Mouse (Mus musculus) T-cell, adult 2 months (primary cell): ENCODE data around the gene Zfr.
"Not testable (repeated sequence)": the region's sequence is repeated elsewhere in the genome, so short reads cannot be mapped to it uniquely, and the experiment has no call there.

ENCODE experiments used
- DNase-seq: peaks from one replicate; pipeline ENCODE4 v3.0.0; 2022; ENCODE audit warnings: low spot score

The Zfr gene

DNA sequence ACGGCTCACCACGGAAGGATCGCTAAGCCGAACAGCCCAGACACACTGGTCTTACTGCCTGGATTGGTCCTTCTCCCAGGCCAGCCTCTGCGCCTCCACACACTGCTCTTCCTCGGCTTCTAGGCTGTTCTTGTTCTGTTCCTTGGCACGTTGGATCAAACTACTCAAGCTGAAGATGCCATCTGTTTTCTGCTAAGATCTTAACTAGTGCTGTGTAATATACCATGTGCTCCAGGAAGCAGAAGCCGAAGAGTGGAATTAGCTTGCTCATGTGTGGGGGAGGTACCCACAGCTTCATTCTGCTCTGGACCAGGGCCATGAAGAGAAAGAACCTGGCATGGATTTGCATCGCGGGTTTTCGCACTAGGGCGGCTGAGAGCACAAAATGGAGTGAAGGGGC is 11.2 kb upstream of the Zfr start:
- DNase-seq: no peak

DNA sequence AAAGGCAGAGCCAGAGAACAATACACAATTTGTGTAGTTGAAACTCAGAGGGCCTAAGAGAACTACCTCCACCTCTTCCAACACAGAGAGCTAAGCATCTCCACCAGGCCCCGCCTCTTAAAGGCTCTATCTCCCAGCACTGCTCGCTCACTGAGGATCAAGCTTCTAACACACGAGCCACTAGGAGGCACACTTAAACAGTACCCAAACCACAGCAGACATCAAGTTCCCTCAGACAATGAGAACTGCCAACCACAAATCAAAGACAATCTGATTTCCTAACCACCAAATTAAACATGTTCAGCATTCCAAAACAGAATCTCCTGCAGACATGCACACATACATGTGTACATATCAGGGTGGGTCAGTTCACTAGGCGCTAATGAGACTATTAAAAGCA is 9.4 kb upstream of the Zfr start:
- peak; percentile 28 for DNase-seq

DNA sequence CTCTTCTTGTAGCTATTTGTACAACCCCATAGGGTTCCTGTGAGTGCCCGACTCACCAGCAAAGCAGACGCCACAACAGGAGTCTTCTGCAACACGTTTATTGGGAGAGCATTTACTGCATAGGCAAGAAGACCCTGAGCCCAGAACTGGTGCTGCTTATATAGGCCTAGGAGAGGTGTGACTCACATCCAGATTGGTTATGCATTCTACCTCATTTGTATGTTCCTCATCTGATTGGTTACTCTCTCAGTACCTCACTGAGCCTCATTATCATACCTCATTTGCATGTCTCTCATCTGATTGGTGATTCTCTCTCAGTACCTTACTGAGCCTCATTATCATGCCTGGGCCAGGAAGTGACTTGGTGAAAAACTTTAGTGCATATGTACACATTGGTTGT is 8.7 kb upstream of the Zfr start:
- DNase-seq: not testable (repeated sequence)

- DNase-seq: no peak
These were observed 6.4 kb upstream of the Zfr start for GRCm38 (mm10) chr15:12111232-12111631.

GRCm38 (mm10) chr15:12113411-12113810 is 4.2 kb upstream of the Zfr start:
- DNase-seq: peak; percentile 29

DNA sequence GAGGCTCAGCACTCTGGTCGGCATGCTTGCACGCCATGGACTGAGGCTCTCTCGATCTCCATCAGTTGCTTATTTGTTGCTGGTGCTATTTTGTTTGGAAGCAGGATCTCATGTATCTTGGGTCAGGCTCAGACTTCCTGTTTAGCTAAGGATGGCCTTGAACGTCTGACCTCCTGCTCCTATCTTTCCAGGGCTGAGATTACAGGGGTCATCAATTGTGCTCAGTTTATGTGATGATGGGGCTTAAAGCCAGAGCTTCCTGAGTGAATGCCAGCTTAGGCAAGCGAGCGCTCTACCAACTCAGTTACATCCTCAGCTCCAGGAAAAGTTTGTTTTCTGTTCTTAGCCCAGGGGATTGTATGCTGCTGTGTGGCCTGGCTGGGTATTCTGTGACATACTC is 3.1 kb upstream of the Zfr start:
- DNase-seq: no peak

DNA sequence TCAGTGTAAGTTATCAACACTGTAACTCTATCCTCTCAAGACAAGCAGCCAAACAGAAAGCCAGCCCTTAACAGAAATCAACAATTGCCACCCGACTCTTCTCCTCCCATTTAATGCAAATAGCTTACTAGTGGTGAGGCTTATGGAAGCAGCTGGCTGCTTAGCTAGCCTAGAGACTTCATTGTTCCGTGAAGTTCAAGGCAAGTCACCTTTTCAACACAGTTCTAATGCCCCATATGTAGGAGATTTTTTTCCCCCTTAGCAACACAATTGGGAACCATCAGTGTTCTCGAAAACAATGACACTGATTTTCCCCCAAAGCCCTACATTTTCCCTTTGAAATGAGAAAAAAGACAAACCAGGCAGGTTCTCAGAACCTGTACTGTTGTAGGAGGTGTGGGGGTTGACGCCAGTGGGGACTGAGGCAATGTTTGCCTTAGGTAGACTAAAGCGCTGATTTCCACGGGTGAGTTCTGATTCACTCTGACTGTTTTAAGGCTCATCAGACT is 1.9 kb upstream of the Zfr start:
- no peak for DNase-seq

DNA sequence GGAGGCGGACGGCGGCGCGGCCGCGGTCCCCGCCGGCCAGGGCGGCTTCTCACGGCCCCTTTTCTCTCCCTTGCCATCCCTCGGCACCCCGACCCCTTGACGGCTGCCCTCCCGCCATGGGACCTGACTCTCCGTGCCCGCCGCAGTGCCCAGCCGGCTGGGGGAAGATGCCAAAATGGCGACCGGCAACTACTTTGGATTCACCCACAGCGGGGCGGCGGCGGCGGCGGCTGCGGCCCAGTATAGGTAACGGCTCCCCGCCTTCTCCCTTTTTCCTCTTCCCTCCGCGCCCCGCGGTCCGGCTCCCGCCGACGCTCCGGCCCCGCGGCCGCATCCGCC is 431 bp downstream of the Zfr start:
- no peak for DNase-seq

- DNase-seq: peak; percentile 30
These were observed 949 bp downstream of the Zfr start for GRCm38 (mm10) chr15:12118432-12119128.

DNA sequence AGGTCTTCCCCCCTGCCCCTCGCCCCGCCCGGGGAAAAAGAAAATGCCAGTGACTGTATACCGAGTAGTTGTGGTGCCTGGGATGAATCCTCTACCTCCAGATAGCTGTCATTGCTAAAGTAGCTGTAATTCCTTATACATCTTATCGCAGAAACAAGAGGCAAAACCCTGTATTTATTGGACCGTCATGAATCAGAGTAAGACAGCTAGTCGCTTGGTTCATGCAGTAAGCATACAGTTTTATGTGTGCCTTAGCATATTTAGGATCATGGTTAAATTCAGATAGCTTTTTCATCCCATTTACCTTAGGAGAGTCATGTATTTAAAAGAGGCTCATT is 1.5 kb downstream of the Zfr start:
- DNase-seq: no peak

DNA sequence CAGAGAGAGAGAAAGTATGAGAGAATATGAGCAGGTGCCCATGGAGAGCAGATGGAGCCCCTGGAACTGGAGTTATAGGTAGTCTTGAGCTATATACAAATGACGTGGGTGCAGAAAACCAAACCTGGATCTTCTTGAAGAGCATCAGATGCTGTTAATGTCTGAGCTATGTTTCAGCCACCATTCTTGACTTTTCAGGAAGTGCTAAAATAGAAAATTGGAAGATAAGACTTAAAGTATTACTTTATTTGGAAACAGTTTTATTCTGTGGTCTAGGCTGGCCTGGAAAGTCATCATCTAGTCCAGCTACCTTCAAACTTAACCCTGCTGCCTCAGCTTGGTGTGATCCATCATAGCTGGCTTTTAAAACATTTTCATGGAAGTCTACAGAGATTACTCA is 7.3 kb downstream of the Zfr start:
- no peak for DNase-seq

DNA sequence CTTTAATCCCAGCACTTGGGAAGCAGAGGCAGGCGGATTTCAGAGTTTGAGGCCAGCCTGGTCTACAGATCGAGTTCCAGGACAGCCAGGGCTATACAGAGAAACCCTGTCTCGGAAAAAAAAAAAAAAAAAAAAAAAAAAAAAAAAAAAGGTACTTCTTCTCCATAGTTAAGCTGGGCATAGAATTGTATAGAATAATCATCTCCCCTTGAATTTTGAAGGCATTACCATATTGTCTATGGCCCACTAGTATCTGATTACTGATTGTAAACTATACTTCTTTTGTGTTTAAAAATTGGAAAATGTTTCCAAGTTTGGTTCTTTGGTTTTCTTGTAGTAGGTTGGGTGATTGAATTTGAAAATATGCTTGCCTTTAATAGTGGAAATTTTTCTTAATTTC is 13.2 kb downstream of the Zfr start:
- not testable (repeated sequence) for DNase-seq

GRCm38 (mm10) chr15:12134546-12134945 is 16.9 kb downstream of the Zfr start:
- DNase-seq: no peak

DNA sequence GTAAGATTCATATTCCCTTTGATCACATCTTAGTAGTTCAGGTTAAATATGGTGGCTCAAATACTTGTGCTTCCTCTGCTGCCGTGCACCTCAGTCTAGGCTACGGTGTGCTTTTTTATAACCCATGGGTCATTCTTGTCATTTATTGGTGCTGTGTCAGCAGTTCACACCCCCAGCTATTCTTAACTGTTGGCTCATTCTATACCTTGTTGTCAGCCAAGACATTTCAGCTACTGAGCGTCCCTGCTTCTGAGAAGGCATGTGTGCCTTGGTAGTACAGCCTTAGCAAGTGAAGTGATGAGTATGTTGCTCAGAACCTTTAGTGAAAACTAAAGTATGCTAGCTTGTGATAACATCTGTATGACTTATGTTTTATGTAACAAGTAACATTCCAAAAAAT is 17.7 kb downstream of the Zfr start:
- no peak for DNase-seq

- DNase-seq: no peak
These were observed 18.7 kb downstream of the Zfr start for GRCm38 (mm10) chr15:12136371-12136770.

DNA sequence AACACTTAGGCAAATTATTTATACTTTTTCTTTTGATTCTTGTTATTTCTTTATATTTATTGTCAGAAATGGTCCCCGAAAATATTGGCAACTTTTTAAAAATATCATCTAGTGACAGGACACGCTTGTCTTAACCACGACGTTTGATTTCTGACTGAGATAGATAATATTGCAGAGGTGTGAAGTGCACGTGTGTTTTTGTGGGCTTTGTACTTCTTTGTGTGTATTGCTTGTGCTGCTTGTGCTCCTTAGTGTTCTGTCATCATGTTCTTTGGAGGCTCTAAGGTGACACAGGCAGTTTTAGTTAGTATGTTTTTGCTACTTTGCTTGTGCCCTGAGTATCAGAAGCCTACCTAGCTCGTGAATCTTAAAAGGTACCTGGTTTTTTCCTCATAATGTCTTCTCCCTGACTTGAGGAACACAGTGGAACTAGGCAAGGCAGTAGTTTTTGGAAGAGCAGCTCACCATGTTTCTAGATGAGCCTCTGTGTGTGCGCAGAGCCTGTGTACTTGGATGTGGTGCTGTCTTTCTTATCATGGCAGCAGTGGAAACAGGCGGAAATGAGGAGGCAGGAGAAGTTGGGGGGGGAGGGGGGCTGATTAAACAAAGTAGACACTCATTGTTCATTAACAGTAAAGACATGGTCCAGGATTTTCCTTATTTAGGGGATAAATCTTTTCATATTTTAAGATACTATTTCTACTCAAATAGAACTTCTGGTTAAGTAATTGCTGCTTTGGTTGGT is 23.5 kb downstream of the Zfr start:
- no peak for DNase-seq

DNA sequence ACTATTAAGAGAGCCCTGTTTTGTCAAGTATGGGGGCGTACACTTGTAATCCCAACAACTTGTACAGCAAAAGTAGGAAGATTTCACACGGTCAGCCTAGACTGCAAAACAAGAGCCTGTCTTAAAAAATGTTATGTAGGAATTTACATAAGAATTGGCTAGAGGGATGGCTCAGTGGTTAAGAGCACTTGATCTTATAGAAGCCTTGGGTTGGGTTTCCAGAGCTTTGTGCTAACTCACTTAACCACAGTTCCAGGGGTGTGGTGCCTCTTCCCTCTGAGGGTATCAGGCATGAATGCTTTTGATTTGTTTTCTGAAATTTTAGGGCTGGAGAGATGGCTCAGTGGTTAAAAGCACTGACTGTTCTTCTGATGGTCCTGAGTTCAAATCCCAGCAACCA is 29.8 kb downstream of the Zfr start:
- DNase-seq: no peak

- no peak for DNase-seq
These were observed 31.9 kb downstream of the Zfr start for GRCm38 (mm10) chr15:12149501-12149900.

- DNase-seq: no peak
These were observed 36.1 kb downstream of the Zfr start for GRCm38 (mm10) chr15:12153747-12154146.

DNA sequence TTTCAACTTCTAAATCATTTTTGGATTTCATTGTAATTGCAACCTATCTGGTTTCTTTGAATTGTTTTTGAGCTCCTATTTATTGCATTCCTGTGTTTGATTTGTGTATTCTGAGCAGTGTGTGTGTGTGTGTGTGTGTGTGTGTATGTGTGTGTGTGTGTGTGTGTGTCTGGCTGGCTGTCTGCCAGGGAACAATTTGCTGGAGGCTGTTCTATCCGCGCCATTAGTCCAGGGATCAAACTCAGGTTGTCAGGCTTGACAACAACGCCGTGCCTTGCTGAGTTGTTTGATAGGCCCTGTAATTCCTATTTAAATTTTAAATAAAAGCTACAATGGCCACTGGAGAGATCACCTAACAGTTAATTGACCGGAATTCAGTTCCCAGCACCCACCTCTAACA is 60.5 kb downstream of the Zfr start:
- DNase-seq: no peak

GRCm38 (mm10) chr15:12181181-12181805 is 63.7 kb downstream of the Zfr start:
- not testable (repeated sequence) for DNase-seq

DNA sequence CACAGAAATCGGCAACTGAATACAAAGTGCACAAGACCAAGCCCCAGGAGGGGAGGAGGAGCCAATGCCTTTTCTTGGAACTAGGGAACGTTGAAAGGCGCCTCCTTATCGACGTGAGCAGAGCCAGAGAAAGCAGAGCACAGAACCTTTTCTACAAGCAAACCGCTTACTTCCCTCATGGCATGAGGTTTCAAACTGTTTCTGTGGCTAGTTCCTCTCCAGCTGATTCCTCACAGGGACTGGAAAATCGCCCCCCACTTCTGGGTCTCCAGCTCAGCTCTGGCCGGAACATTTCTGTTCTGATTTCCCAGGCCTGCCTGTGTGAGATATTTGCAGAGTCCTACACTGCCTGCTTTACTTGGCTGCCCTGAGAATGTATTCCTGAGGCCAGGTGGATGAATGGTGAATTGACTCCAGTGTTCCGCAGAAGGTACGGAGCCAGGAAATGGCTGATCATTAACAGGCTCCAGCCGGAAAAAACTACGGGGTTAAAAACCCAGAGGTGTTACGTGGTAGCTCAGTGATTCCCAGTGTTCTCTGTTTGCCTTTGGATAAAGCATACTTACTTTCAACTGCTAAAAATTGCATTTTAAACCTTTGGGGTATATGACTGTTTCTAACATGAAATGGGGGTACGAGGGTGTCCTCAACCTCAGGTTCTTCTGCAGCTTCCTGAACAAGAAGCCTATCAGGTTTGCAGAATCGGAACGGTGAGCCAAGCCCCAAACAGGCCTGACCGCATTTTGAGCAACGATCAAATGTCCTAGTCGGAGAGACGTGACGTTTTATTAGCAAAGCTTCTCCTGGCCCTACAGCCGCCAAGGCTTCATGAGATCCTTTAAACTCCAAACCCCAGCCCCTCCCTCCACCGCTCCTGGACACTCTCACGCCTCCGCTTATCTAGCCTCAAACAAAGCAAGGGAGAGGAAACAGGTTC is 76.5 kb downstream of the Zfr start:
- DNase-seq: no peak
